Mouse (Mus musculus) thymus, adult 2 months (tissue): ENCODE measurements around the gene Prps1. TPM values are rescaled to one million over a fixed set of nuclear protein-coding genes. Genes with fewer than 3 reads are reported as not detected.

ENCODE experiments used
- DNase-seq: peaks from one replicate; pipeline ENCODE4 v3.0.0; 2021
- H3K27ac ChIP-seq: fragments of 200-500 bp; 2 replicates; pipeline ENCODE4 v1.5.1; 2012; ENCODE audit warnings: low read length, control low read depth; ENCODE audit not compliant: control insufficient read depth, insufficient read depth
- H3K27me3 ChIP-seq: fragments of 200-500 bp; 2 replicates; pipeline ENCODE4 v1.6.1; 2012; ENCODE audit warnings: mild to moderate bottlenecking, low read length, moderate library complexity, mixed read lengths; ENCODE audit not compliant: control insufficient read depth, insufficient read depth
- H3K36me3 ChIP-seq: fragments of 200-500 bp; 2 replicates; pipeline ENCODE4 v1.6.1; 2012; ENCODE audit warnings: mild to moderate bottlenecking, low read length, moderate library complexity; ENCODE audit not compliant: control insufficient read depth, insufficient read depth
- H3K4me1 ChIP-seq: fragments of 200-500 bp; replicated peaks from 2 replicates; pipeline ENCODE4 v1.6.1; 2012; ENCODE audit warnings: low read length; ENCODE audit not compliant: control insufficient read depth, insufficient read depth
- H3K4me3 ChIP-seq: fragments of 200-500 bp; 2 replicates; pipeline ENCODE4 v1.5.1; 2012; ENCODE audit warnings: mild to moderate bottlenecking, low read length, control low read depth, moderate library complexity; ENCODE audit not compliant: control insufficient read depth, insufficient read depth
- CTCF ChIP-seq: fragments of 200-500 bp; IDR thresholded peaks from 2 replicates; pipeline ENCODE4 v1.5.1; 2012; ENCODE audit warnings: mild to moderate bottlenecking, control low read depth, low read length, moderate library complexity, borderline replicate concordance; ENCODE audit not compliant: control insufficient read depth, poor library complexity, insufficient read depth; ENCODE audit errors: extremely low read depth
- POLR2A ChIP-seq: fragments of 200-500 bp; IDR thresholded peaks from 2 replicates; pipeline ENCODE4 v1.6.1; 2012; ENCODE audit warnings: mild to moderate bottlenecking, low read length, control low read depth, moderate library complexity; ENCODE audit not compliant: control insufficient read depth, poor library complexity, insufficient read depth; ENCODE audit errors: extremely low read depth
- WGBS: fragments of 180-500 bp; shearing (Covaris S2); methylation state at CpG from one replicate; pipeline ENCODE4 v1.1.7; 2018; 5-methylcytosine and 5-hydroxymethylcytosine counted together
- polyA plus RNA-seq: library from polyadenylated mRNA; depleted of rRNA; stranded (reverse); fragments of >200 nt; gene quantifications from 2 replicates; pipeline ENCODE4 v1.2.3, GENCODE M21; 2012; rRNA removed

Gene Prps1
- polyA plus RNA-seq, 1 experiment: 20.8 TPM

- H3K27ac ChIP-seq: peak overlapping the region; percentile 83
- TF ChIP-seq POLR2A (peak; percentile 34; the same call in 1 of the 2 replicates), CTCF (no peak)
- peak; percentile 82 for DNase-seq
- H3K27me3 ChIP-seq: no peaks in the 10 kb centered on the region
- under 1% methylated on average over 25 of the region's 25 CpGs for WGBS
- peak overlapping the region; percentile 26 for H3K4me3 ChIP-seq
- no peaks in the 10 kb centered on the region for H3K36me3 ChIP-seq
- H3K4me1 ChIP-seq: peaks cover 16% of the 10 kb centered on the region
Observed at GRCm38 (mm10) chrX:140520146-140521102, 64.0 kb downstream of the Prps1 start.

- TF ChIP-seq POLR2A (no peak), CTCF (no peak)
- H3K4me3 ChIP-seq: no peak overlapping the region
- H3K36me3 ChIP-seq: no peaks in the 10 kb centered on the region
- 50% methylated on average over 14 of the region's 14 CpGs for WGBS
- H3K27ac ChIP-seq: no peak overlapping the region
- DNase-seq: no peak
- peaks cover 18% of the 10 kb centered on the region for H3K4me1 ChIP-seq
- H3K27me3 ChIP-seq: no peaks in the 10 kb centered on the region
Observed at GRCm38 (mm10) chrX:140522071-140522765, 65.8 kb downstream of the Prps1 start.

- no peak for DNase-seq
- TF ChIP-seq CTCF: no peak
- Histone ChIP-seq H3K4me1 (peaks cover 23% of the 10 kb centered on the region), H3K27me3 (no peaks in the 10 kb centered on the region), H3K27ac (no peak overlapping the region), H3K36me3 (no peaks in the 10 kb centered on the region), H3K4me3 (no peak overlapping the region)
- WGBS: 94% methylated on average over 5 of the region's 5 CpGs
Observed at GRCm38 (mm10) chrX:140524231-140524630, 67.8 kb downstream of the Prps1 start.

Other genes starting within 250 kb of the Prps1 start
- 0.09 and 0.10 TPM in 2 replicates for gene Frmpd3, start 114.3 kb upstream of the Prps1 start, polyA plus RNA-seq
- 74.2 and 95.0 TPM in 2 replicates for gene Tsc22d3, start 144.0 kb downstream of the Prps1 start, polyA plus RNA-seq
- 2.9 and 3.1 TPM in 2 replicates for gene Mid2, start 208.0 kb downstream of the Prps1 start, polyA plus RNA-seq